Mouse (Mus musculus) midbrain, embryonic 14.5 days (tissue): Measurements from ENCODE around the gene Ddb2. TPM values are rescaled to one million over a fixed set of nuclear protein-coding genes. Genes with fewer than 3 reads are reported as not detected.
"Not testable (repeated sequence)": the region's sequence is repeated elsewhere in the genome, so short reads cannot be mapped to it uniquely, and the experiment has no call there.

Experiments
- ATAC-seq: fragments of 200-750 bp; cut with Nextera tagmentation; 2 replicates; pipeline ENCODE4 v1.8.0; 2017; ENCODE audit warnings: moderate number of reproducible peaks, moderate library complexity; ENCODE audit not compliant: low FRiP score, low TSS enrichment
- DNase-seq: peaks from one replicate; pipeline ENCODE4 v3.0.0-alpha.2; 2015
- H3K27ac ChIP-seq: fragments of 300-500 bp; sonication (generic); replicated peaks from 2 replicates; pipeline ENCODE4 v1.5.1; 2014; ENCODE audit warnings: mild to moderate bottlenecking, low read depth, low read length, moderate library complexity
- H3K27me3 ChIP-seq: fragments of 300-500 bp; sonication (generic); 2 replicates; pipeline ENCODE4 v1.6.1; 2014; ENCODE audit warnings: low read length, control low read depth, mixed read lengths; ENCODE audit not compliant: control insufficient read depth, insufficient read depth
- H3K36me3 ChIP-seq: fragments of 300-500 bp; sonication (generic); 2 replicates; pipeline ENCODE4 v1.6.1; 2014; ENCODE audit warnings: low read length, control low read depth; ENCODE audit not compliant: control insufficient read depth, insufficient read depth
- H3K4me1 ChIP-seq: fragments of 300-500 bp; sonication (generic); 2 replicates; pipeline ENCODE4 v1.6.1; 2014; ENCODE audit warnings: mild to moderate bottlenecking, antibody characterized with exemption, low read length, control low read depth; ENCODE audit not compliant: control insufficient read depth, insufficient read depth
- H3K4me2 ChIP-seq: fragments of 300-500 bp; sonication (generic); 2 replicates; pipeline ENCODE4 v1.6.1; 2014; ENCODE audit warnings: mild to moderate bottlenecking, low read length, moderate library complexity
- H3K4me3 ChIP-seq: fragments of 300-500 bp; sonication (generic); replicated peaks from 2 replicates; pipeline ENCODE4 v1.5.1; 2014; ENCODE audit warnings: low read depth, low read length
- H3K9ac ChIP-seq: fragments of 300-500 bp; sonication (generic); replicated peaks from 2 replicates; pipeline ENCODE4 v1.6.1; 2014; ENCODE audit warnings: mild to moderate bottlenecking, low read length, moderate library complexity
- H3K9me3 ChIP-seq: fragments of 300-500 bp; sonication (generic); 2 replicates; pipeline ENCODE4 v1.6.1; 2016; ENCODE audit warnings: low read length, control low read depth, mixed read lengths; ENCODE audit not compliant: control insufficient read depth
- WGBS: fragments of 180-500 bp; shearing (Covaris S2); extraction: QIAGEN DNeasy Blood & Tissue Kit; methylation state at CpG from one replicate; pipeline ENCODE4 v1.1.7; 2014; 5-methylcytosine and 5-hydroxymethylcytosine counted together
- polyA plus RNA-seq: library from polyadenylated mRNA; unstranded; fragments of >200 nt; fragmentation: Nextera tagmentation; extraction: Ambion mirVana; gene quantifications from 2 replicates; pipeline ENCODE4 v1.2.1, GENCODE M21; 2014

The Ddb2 gene
- polyA plus RNA-seq, 1 experiment from 2014 or later = 10.6 TPM

DNA sequence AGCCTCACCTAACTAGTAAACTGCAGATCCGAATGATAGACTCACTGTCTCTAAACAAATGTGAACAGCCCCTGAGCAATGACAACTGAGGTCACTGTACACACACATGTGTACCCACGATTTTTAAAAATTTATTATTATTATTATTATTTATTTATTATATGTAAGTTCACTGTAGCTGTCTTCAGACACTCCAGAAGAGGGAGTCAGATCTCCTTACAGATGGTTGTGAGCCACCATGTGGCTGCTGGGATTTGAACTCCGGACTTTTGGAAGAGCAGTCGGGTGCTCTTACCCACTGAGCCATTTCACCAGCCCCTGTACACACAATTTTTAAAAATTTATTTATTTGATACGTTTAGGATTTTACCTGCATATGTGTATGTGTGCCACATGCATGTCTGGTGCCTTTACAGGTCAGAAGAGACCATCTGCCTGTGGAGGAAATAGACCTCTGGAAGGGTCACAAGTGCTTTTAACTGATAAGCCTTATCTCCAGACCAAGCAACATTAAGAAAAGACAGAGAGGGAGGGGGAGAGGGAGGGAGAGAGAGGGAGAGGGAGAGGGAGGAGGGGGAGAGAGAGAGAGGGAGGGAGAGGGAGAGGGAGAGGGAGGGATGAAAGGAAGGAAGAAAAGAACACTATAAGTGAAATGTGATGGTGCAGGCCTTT, 7.9 kb upstream of the Ddb2 start:
- Histone ChIP-seq H3K27me3 (no peaks in the 10 kb centered on the region), H3K9ac (no peak overlapping the region), H3K9me3 (no peaks in the 10 kb centered on the region), H3K4me1 (no peaks in the 10 kb centered on the region), H3K36me3 (no peaks in the 10 kb centered on the region), H3K27ac (no peak overlapping the region), H3K4me2 (no peak overlapping the region), H3K4me3 (no peak overlapping the region)
- no peak for DNase-seq
- WGBS = 84% methylated on average over 5 of the region's 5 CpGs
- no peak for ATAC-seq

DNA sequence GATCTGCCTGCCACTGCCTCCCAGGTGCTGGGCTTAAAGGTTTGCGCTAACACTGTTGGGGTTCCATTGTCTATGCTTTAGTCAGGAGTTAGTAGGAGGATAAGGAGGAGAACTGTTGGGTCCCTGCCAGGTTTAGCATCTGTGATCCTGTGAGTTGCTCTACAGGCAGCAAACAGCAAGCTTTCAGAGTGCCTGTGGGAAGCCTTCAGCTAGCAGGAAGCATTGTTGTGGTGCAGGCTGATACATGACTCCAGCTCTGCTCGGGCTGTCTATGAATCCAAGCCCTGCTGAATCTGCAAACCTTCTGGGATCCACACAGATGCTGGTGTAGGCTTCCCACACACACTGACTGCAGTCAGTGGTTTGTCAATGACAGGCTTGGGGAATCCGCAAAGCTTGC, 6.6 kb upstream of the Ddb2 start:
- Histone ChIP-seq H3K9me3 (no peaks in the 10 kb centered on the region), H3K27ac (no peak overlapping the region), H3K4me2 (no peak overlapping the region), H3K4me3 (no peak overlapping the region), H3K27me3 (no peaks in the 10 kb centered on the region), H3K4me1 (no peaks in the 10 kb centered on the region), H3K9ac (no peak overlapping the region), H3K36me3 (no peaks in the 10 kb centered on the region)
- 56% methylated on average over 3 of the region's 3 CpGs for WGBS
- ATAC-seq = no peak
- DNase-seq = peak; percentile 19

DNA sequence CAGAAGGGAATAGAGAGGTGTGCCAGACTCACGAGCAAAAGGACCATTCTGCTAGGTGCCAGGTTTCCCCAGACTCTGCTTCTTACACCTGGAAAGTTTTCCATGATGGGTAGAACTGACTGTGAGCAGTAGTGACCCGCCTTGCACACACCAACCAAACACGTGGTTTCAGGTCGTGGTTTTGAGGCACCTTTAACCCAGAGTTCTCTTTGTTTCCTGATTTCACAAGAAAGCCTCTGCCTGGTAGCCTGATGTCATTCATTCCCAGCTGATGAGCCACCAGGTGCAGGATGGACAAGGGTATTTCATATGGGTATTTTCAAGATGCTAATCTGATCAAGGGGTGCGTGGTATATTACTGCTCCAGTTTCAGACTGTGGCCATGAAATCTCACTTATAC, 5.8 kb upstream of the Ddb2 start:
- ATAC-seq = no peak
- Histone ChIP-seq H3K27ac (no peak overlapping the region), H3K4me2 (no peak overlapping the region), H3K9ac (no peak overlapping the region), H3K36me3 (no peaks in the 10 kb centered on the region), H3K9me3 (no peaks in the 10 kb centered on the region), H3K4me1 (no peaks in the 10 kb centered on the region), H3K4me3 (no peak overlapping the region), H3K27me3 (no peaks in the 10 kb centered on the region)
- DNase-seq = no peak
- WGBS = 78% methylated on average over 5 of the region's 5 CpGs

DNA sequence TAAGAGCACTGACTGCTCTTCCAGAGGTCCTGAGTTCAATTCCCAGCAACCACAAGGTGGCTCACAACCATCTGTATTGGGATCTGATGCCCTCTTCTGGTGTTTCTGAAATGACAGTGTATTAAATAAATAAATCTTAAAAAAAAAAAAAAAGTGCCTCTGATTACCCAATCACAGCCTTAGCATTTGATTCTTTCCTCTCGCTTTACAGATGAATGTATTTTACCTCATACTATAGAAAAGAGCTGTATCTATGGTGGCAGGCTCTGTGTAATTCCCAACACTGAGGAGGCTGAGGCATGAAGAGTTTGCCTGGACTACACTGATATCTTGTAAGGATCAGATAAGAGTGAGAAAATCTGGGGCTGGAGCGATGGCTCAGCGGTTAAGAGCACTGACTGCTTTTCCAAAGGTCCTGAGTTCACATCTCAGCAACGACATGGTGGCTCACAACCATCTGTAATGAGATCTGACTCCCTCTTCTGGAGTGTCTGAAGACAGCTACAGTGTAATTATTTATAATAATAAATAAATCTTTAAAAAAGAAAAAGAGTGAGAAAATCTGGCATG, 814 bp upstream of the Ddb2 start:
- peak overlapping the region; percentile 58 for H3K4me2 ChIP-seq
- not testable (repeated sequence) for H3K4me1 ChIP-seq, H3K9ac ChIP-seq, H3K36me3 ChIP-seq, H3K9me3 ChIP-seq, H3K27me3 ChIP-seq
- ATAC-seq = peak; percentile 16
- peak; percentile 47 for DNase-seq
- 24% methylated on average over 4 of the region's 4 CpGs for WGBS
- peak overlapping the region; percentile 55 for H3K27ac ChIP-seq
- peak overlapping the region; percentile 41 for H3K4me3 ChIP-seq

DNA sequence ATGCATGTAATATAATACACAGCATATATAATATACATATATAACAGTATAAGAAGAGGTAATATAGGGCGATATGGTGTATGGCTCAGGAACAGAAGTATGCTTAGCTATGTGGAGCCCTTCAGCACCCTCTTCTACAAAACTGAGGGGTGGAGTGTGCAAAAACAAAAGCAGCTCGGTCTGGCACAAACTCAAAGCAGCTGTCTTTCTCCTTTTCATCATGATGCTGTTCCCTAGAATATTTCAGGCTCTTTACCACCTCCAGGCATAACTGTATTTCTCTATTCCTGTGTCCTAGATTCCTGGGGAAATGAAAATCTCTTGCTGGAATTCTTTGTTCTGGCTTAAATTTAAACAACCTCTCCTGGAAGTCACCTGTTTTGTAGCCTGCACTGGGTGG, 7.0 kb downstream of the Ddb2 start:
- WGBS = 85% methylated on average over 2 of the region's 2 CpGs
- no peak for DNase-seq
- no peak for ATAC-seq
- Histone ChIP-seq H3K36me3 (no peaks in the 10 kb centered on the region), H3K27ac (no peak overlapping the region), H3K27me3 (no peaks in the 10 kb centered on the region), H3K9me3 (no peaks in the 10 kb centered on the region), H3K4me1 (no peaks in the 10 kb centered on the region), H3K9ac (no peak overlapping the region), H3K4me2 (no peak overlapping the region), H3K4me3 (no peak overlapping the region)

DNA sequence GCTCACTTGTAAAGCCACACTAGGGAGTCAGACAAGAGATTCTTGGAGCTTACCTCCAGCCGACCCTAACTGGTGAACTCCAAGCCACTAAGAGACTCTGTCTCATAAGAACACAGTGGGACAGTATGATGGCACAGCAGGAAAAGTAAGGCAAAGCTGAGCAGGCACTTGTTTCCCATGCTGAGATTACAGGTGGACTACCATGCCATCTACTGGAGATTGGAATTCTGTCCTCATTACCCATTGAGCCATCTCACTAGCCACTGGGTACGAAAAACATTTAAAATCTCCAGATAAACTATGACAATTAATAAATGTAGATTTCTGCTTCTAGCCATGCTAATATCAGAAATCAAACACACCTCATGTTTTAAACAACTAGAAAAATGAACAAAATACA, 13.2 kb downstream of the Ddb2 start:
- ATAC-seq (no peak), DNase-seq (no peak)
- H3K4me1 ChIP-seq = no peaks in the 10 kb centered on the region
- 82% methylated on average over 2 of the region's 2 CpGs for WGBS
- H3K27ac ChIP-seq = no peak overlapping the region
- H3K9me3 ChIP-seq = no peaks in the 10 kb centered on the region
- H3K36me3 ChIP-seq = 0 out of 2 replicates have a peak, but pooled peaks cover 2% of the 10 kb centered on the region
- H3K9ac ChIP-seq = no peak overlapping the region
- H3K27me3 ChIP-seq = no peaks in the 10 kb centered on the region
- no peak overlapping the region for H3K4me2 ChIP-seq
- no peak overlapping the region for H3K4me3 ChIP-seq

DNA sequence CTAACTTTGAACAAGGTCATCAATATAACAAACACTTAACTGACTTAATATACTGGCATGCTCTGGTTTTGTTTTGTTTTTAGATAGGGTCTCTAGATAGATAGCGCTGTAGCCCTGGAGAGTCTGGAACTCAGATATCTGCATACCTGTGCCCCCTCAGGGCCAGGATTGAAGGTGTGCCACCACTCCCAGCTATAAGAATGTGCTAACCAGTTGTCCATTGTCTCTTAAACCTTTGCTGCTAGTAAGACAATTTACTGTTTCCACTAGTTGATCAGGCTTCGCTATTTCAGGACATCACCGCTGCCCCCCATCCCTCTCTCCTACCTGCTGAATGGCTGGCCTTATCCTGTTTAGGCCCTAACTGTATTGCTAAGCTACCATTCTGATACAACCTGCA, 16.3 kb downstream of the Ddb2 start:
- H3K9me3 ChIP-seq = no peaks in the 10 kb centered on the region
- no peak overlapping the region for H3K27ac ChIP-seq
- no peak for DNase-seq
- no peaks in the 10 kb centered on the region for H3K27me3 ChIP-seq
- H3K4me2 ChIP-seq = no peak overlapping the region
- H3K36me3 ChIP-seq = 0 out of 2 replicates have a peak, but pooled peaks cover 15% of the 10 kb centered on the region
- 96% methylated on average over 3 of the region's 3 CpGs for WGBS
- no peak for ATAC-seq
- H3K9ac ChIP-seq = no peak overlapping the region
- no peaks in the 10 kb centered on the region for H3K4me1 ChIP-seq
- H3K4me3 ChIP-seq = no peak overlapping the region

DNA sequence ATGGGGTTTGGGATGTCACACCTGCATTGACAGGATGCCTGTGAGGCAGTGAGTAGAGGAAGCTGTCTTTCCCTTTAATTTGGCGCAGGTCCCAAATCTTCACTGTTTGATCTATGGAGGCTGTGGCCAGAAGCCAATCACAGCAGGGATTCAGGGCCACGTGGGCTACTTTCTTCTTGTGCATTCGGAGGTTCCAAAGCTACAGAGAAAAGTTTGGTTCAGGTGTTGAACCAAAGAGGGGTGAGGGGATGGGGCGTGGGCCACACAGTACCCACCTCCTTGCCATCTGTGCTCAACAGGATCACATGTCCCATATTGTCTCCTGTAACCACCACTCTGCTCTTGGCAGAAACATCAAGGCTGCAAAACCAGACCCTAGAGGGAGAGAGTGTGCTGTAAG, 19.8 kb downstream of the Ddb2 start:
- Histone ChIP-seq H3K27me3 (no peaks in the 10 kb centered on the region), H3K4me1 (no peaks in the 10 kb centered on the region), H3K4me2 (no peak overlapping the region), H3K9ac (no peak overlapping the region), H3K27ac (no peak overlapping the region), H3K36me3 (peaks cover 46% of the 10 kb centered on the region), H3K4me3 (no peak overlapping the region), H3K9me3 (no peaks in the 10 kb centered on the region)
- peak; percentile 28 for DNase-seq
- no peak for ATAC-seq
- WGBS = 80% methylated on average over 4 of the region's 4 CpGs

DNA sequence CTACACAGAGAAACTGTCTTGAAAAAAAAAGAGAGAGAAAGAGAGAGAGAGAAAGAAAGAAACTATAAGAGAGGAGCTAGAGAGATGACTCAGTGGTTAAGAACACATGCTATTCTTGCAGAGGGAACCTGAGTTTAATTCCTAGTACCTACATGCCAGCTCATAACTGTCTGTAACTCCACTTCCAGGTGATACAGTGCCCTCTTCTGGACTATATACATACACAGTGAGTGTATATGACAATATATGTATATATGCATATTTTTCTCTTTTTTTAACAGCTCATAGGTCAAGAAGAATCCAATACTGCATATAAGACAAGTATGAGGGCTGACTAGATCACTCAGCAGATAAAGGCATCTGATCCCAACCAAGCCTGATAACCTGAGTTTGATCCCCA, 23.5 kb downstream of the Ddb2 start:
- H3K36me3 ChIP-seq = peaks cover 78% of the 10 kb centered on the region
- no peak overlapping the region for H3K4me3 ChIP-seq
- H3K27me3 ChIP-seq = no peaks in the 10 kb centered on the region
- no peaks in the 10 kb centered on the region for H3K9me3 ChIP-seq
- DNase-seq = no peak
- no peak overlapping the region for H3K9ac ChIP-seq
- no peaks in the 10 kb centered on the region for H3K4me1 ChIP-seq
- ATAC-seq = no peak
- H3K4me2 ChIP-seq = no peak overlapping the region
- no peak overlapping the region for H3K27ac ChIP-seq
